Mouse (Mus musculus): ENCODE measurements around the gene Stum. TPM values are rescaled to one million over a fixed set of nuclear protein-coding genes. Genes with fewer than 3 reads are reported as not detected.
"Not testable (repeated sequence)": the region's sequence is repeated elsewhere in the genome, so short reads cannot be mapped to it uniquely, and the experiment has no call there.

Stum gene
- polyA plus RNA-seq, 1 experiment from 2014 or later, result 4.3 TPM

DNA sequence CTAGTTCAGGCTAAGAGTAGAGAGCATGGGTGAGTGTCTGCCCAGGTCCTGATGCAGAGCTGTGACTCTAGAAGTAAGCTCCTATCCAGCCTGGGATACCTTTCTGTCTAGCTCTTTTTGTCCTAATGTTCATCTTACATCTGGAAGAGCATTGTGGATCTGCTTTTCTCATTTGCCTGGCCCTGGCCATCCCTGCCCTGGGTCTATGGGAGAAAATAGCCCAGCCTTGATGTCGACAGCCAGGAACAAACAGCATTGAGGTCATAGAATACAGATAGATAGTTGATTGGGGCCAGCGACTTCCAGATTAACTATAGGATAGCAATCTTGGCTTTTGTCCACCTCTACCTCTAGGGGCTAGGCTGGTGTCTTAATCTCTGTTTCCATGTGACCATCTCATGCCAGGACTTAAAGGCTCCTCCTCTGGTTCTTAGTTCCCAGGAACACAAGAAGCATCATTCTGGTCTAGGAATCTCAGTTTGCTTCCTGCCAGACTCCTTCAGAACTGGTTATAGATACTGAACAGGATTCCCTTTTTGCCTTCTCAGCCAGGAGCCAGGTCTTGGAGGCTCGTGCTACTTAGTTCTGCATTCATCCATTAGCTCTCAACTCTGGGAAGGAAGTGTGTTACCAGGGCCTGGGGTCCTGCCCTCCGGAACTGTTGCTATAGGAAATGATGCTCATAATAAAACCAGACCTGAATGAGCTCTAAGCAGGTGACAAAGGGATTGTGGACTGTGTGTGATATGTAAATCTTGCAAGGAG is 82.4 kb downstream of the Stum start:
- ATAC-seq (ENCODE audit: low FRiP score), result no peak
- H3K36me3 ChIP-seq, result no peaks in the 10 kb centered on the region
- no peaks in the 10 kb centered on the region for H3K9me3 ChIP-seq
- peaks cover 3% of the 10 kb centered on the region; the same call in 1 of the 2 replicates for H3K4me1 ChIP-seq (replicated peaks)
- no peak overlapping the region for H3K9ac ChIP-seq
- no peak overlapping the region for H3K4me3 ChIP-seq
- WGBS, result 86% methylated on average over 4 of the region's 4 CpGs
- H3K4me2 ChIP-seq, result no peak overlapping the region
- no peak overlapping the region for H3K27ac ChIP-seq
- H3K27me3 ChIP-seq, result no peaks in the 10 kb centered on the region

DNA sequence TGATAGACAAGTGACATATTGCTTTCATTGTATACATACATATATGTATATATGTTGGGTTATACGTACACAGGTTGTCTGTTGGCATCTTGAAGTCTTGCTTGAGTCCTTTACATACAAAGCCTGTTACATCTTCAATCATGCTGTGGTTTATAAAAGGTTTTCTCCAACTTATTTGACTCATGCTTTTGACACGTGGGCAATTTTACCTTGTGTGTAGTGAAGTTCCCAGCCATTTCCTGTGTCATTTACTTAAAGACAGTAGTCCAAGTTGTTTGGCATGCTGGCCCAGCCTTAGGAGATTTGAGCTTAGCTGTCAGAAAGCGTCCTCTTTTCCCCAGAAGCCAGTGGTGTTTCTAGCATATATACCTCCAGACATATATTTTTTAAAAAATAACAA is 84.9 kb downstream of the Stum start:
- H3K4me1 ChIP-seq (replicated peaks), result no peaks in the 10 kb centered on the region; the same call in 1 of the 2 replicates
- H3K9me3 ChIP-seq, result no peaks in the 10 kb centered on the region
- H3K9ac ChIP-seq, result no peak overlapping the region
- ATAC-seq (ENCODE audit: low FRiP score), result no peak
- H3K27ac ChIP-seq, result no peak overlapping the region
- H3K36me3 ChIP-seq, result no peaks in the 10 kb centered on the region
- H3K27me3 ChIP-seq, result no peaks in the 10 kb centered on the region
- 78% methylated on average over 3 of the region's 3 CpGs for WGBS
- no peak overlapping the region for H3K4me3 ChIP-seq
- H3K4me2 ChIP-seq, result no peak overlapping the region

DNA sequence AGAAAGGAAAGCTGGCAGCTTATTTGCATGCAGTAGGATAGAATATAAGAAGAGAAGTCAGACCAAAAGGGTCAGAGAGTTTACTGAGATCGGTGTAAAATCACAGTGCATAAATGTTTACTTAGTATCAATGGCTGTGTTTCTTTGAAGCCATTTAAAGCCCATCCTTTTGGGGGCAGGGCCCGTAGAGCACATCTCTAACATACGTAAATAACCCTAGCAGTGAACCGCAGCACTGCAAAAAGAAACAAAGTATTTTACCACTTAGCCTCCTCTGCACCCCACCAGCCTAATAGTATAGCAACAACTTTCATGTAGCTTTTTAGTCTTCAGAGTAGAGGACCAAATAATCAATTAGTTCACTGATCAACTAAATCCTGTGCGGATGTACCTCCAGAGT is 85.6 kb downstream of the Stum start:
- Histone ChIP-seq H3K36me3 (no peaks in the 10 kb centered on the region), H3K9ac (no peak overlapping the region), H3K27ac (no peak overlapping the region), H3K4me1 (replicated peaks) (no peaks in the 10 kb centered on the region), H3K4me3 (no peak overlapping the region), H3K27me3 (no peaks in the 10 kb centered on the region), H3K4me2 (no peak overlapping the region), H3K9me3 (no peaks in the 10 kb centered on the region)
- 72% methylated on average over 5 of the region's 5 CpGs for WGBS
- ATAC-seq (ENCODE audit: low FRiP score), result no peak

DNA sequence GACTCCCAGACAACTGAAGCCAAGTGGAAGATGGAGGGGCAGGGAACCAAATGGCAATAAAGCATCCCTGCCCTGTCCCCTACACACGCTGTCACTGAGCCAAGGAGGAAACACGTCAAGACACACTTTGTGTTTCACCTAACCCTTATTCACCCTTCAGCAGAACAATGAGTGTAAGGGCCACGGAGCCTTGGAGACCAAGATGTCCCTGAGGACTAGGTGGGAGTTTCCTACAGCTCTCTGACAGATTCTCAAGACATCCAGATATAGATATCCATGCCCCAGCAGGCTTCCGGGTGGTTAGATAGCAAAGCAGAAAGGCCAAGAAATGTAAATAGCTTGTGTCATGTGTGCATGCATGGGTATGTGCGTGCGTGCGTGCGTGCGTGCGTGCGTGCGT is 89.4 kb downstream of the Stum start:
- Histone ChIP-seq H3K9ac (no peak overlapping the region), H3K36me3 (no peaks in the 10 kb centered on the region), H3K27ac (no peak overlapping the region), H3K4me2 (no peak overlapping the region), H3K4me1 (replicated peaks) (no peaks in the 10 kb centered on the region; the same call in 1 of the 2 replicates), H3K4me3 (no peak overlapping the region), H3K9me3 (no peaks in the 10 kb centered on the region), H3K27me3 (no peaks in the 10 kb centered on the region)
- WGBS, result 89% methylated on average over 12 of the region's 12 CpGs
- no peak; the same call in 1 of the 2 replicates for ATAC-seq (ENCODE audit: low FRiP score)

DNA sequence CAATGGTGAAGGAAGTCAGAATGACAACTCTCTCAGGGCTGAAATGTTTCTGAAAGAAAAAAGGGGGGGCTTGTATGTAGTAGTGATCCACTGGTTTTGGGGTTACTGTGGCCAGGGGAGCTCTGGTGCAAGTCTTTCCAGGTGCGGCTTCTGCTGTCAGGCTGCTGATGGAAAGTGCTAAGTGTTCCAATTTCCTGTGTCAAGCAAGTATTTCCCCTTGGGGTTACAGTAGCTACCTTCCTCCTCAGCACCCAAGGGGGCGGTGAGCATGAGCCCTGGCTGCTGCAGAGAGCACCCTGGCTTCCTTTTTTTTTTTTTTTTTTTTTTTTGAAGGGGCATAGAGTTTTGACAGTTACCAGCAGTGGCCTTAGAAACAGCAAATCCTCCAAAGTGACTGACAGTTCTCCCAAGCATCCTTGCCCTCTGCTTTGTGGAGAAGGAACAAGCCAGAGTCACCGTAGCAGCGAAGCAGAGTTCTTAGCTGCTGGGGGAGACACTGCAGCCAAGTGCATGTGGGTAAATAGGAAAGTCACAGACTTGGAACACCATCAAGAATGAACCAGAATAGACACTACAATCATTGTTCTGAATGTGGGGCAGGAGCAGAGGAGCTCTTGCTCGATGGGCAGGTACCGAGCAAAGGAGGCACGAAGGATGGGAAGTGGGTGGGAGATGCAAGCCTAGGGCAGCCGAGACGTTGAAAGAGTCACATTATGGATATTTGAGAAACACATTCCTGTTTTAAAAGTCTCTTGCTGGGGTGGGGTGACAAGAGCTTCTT is 90.1 kb downstream of the Stum start:
- H3K4me3 ChIP-seq, result no peak overlapping the region
- 78% methylated on average over 9 of the region's 9 CpGs for WGBS

DNA sequence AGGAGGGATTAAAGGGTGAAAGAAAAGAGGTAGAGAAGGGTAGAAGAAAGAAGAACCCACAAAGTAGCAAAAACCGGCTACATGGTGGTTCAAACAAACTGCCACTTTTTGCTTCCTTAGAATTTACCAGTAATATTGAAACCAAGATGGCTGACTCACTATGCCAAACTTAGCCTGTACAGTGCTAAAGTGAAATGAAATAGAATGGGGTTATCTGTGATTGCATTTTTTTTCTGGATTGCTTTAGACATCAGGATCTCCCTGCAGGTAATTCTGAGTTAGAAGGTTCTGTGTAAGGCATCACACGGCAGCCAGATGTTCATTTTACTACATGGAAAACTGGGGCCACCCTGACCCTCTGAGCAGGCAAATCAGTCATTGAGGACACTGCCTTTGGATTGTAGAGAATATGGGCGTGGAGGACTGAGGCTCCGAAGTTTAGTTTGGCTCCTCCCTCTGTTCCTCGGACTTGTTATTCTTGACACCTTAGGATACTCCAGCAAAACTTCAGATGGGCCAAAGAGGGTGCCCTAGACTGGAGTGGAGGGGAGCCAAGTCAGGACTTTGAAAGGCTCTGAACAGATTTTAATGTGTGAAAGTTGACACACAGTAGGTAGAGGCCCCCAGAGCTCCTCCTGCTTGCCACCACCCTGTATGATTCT is 91.0 kb downstream of the Stum start:
- H3K4me1 ChIP-seq (replicated peaks), result peaks cover 8% of the 10 kb centered on the region
- H3K4me2 ChIP-seq, result no peak overlapping the region
- ATAC-seq (ENCODE audit: low FRiP score), result no peak
- H3K9me3 ChIP-seq, result no peaks in the 10 kb centered on the region
- H3K4me3 ChIP-seq, result no peak overlapping the region
- no peak overlapping the region for H3K9ac ChIP-seq
- no peak overlapping the region for H3K27ac ChIP-seq
- H3K27me3 ChIP-seq, result no peaks in the 10 kb centered on the region
- 89% methylated on average over 5 of the region's 5 CpGs for WGBS
- no peaks in the 10 kb centered on the region for H3K36me3 ChIP-seq

More for the DNA sequence above, 90.1 kb downstream of the Stum start:
- Histone ChIP-seq H3K27me3 (no peaks in the 10 kb centered on the region), H3K4me1 (replicated peaks) (peaks cover 5% of the 10 kb centered on the region), H3K27ac (no peak overlapping the region), H3K36me3 (no peaks in the 10 kb centered on the region), H3K4me2 (no peak overlapping the region), H3K9ac (no peak overlapping the region), H3K9me3 (no peaks in the 10 kb centered on the region)
- no peak for ATAC-seq (ENCODE audit: low FRiP score)

DNA sequence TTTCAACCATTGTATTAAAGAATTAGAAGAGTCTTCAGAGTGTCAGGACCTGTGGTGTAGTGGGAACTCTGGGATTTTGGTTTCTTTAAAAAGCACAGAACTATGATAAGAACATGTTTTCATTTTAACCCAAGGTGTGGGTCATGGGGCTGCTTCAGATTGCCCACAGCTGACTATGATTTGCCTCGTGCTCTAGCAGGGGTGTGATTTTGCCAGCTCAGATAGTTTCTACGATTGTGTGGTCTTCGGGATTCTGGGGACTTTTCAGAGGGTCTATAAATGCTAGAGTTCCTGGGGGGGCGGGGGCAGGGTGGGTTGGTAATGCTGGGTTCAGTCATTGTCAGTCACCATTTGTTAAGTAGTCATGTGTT is 91.7 kb downstream of the Stum start:
- Histone ChIP-seq H3K9me3 (no peaks in the 10 kb centered on the region), H3K27me3 (no peaks in the 10 kb centered on the region), H3K27ac (no peak overlapping the region), H3K4me1 (replicated peaks) (peaks cover 14% of the 10 kb centered on the region), H3K4me2 (no peak overlapping the region), H3K36me3 (no peaks in the 10 kb centered on the region), H3K4me3 (no peak overlapping the region), H3K9ac (no peak overlapping the region)
- ATAC-seq (ENCODE audit: low FRiP score), result no peak
- 94% methylated on average over 4 of the region's 4 CpGs for WGBS

DNA sequence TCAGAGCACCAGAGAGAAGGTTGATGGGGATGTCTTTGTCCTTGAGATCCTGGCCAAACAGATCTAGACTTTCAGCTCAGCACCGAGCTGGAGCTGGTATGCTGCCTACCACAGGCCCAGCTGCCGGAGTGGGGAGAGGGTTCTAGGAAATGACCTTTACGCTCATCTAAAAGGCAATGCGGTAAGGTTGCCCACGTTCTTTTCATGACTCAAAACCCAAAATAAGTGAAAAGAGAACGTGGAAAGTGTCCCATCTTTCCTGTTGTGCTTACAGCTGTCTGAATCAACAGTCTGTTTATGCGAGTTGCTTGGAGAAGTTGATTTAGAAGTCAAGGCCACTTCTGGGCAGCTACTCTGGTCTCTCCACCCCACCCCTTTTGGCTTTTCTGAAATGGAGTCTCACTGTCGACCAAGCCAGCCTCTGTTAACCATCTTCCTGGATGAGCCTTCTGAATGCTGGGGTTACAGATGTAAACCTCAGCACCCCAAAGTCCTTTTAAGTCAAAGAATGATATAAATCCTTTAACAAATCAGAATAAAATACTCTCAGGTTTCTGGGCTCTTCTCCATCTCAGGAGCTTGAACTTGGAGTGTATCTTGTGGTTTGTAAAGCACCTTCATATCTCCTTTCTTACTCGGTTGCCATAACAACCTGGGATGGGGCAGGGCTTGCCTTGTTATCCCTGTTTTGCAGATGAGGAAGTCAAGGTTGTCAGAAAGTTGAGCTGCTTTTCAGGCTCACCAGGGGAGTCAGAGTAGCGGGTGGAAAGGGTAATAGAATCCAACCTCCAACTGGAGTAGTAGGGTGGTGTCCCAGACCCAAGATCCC is 92.3 kb downstream of the Stum start:
- Histone ChIP-seq H3K4me1 (replicated peaks) (peaks cover 17% of the 10 kb centered on the region), H3K4me3 (no peak overlapping the region), H3K9ac (no peak overlapping the region), H3K27ac (no peak overlapping the region), H3K4me2 (no peak overlapping the region), H3K9me3 (no peaks in the 10 kb centered on the region), H3K36me3 (no peaks in the 10 kb centered on the region), H3K27me3 (no peaks in the 10 kb centered on the region)
- no peak for ATAC-seq (ENCODE audit: low FRiP score)
- 83% methylated on average over 10 of the region's 10 CpGs for WGBS

DNA sequence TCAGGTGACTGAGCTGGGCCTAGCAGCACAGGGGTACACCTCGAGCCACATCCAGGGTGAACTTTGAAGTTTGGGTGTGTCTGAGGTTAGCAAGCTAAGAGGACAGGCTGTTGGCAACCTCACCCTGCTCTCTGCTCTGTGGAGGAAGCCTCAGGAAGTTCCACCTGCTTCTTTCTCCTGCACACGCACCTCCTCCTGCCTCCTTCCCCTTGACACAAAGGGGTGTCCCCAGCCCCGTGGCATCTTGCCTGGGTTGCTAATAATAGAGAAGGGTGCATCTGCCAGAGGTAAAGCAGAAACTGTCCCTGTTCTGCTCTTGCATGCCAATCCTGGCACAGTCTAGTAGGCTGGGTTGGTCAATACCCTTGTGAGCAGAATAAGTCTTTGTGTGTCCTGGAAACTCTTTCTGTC is 93.0 kb downstream of the Stum start:
- no peaks in the 10 kb centered on the region for H3K9me3 ChIP-seq
- H3K36me3 ChIP-seq, result no peaks in the 10 kb centered on the region
- 83% methylated on average over 3 of the region's 3 CpGs for WGBS
- H3K4me3 ChIP-seq, result no peak overlapping the region
- H3K27me3 ChIP-seq, result no peaks in the 10 kb centered on the region
- H3K9ac ChIP-seq, result no peak overlapping the region
- no peak overlapping the region for H3K4me2 ChIP-seq
- no peak for ATAC-seq (ENCODE audit: low FRiP score)
- H3K4me1 ChIP-seq (replicated peaks), result peaks cover 17% of the 10 kb centered on the region
- no peak overlapping the region for H3K27ac ChIP-seq

DNA sequence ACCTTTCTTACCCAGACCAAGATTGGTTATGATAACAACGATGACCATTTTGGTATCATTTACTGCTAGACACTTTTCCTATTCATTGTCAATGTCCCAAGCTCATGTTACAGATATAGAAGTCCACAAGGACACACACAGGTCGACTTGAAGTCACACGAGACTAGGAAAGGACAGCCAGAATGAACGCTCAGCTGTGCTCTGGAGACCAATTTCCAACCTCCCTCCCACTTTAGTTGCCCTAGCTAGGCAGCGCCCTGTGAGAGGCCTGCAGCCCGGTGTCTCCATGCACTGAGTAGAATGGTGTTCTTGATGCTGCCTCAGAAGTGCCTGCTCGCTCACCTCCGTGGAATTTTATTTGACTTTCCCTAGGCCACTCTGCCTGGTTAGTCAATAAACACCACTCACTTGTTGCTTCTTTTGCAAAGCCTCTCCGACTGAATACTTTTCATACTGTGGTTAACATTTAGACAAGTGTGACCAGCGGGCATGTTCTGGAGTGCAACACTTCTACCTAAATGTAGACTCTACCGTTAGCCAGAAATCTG is 94.0 kb downstream of the Stum start:
- H3K4me1 ChIP-seq (replicated peaks), result peaks cover 17% of the 10 kb centered on the region
- not testable (repeated sequence) for H3K27me3 ChIP-seq; ATAC-seq (ENCODE audit: low FRiP score); H3K4me2 ChIP-seq; H3K9me3 ChIP-seq; H3K4me3 ChIP-seq; H3K27ac ChIP-seq; H3K9ac ChIP-seq; H3K36me3 ChIP-seq
- WGBS, result 89% methylated on average over 11 of the region's 11 CpGs

DNA sequence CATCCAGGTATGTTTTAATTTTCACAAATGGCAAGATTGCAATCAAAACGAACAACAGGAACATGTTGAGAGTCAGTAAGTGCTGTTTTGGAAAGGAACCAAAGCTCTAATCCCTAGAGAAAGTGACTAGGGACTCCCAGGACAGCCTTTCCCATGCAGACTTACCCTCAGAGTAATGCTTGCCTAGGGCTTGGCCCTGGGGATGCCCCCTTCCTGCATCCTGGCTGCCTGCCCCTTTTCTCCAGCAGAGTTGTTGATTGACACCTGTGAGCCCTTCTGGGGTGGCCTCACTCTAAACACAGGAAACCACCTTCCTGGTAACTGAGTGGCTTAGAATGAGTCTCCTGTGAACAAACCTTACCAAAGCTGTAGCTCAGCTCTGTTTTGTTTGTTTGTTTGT is 94.8 kb downstream of the Stum start:
- H3K4me1 ChIP-seq (replicated peaks), result peaks cover 17% of the 10 kb centered on the region
- H3K9me3 ChIP-seq, result no peaks in the 10 kb centered on the region
- H3K27ac ChIP-seq, result peak overlapping the region; percentile 1; the same call in 1 of the 2 replicates
- H3K4me2 ChIP-seq, result no peak overlapping the region
- no peaks in the 10 kb centered on the region for H3K27me3 ChIP-seq
- 67% methylated on average over 1 of the region's 1 CpGs for WGBS
- H3K36me3 ChIP-seq, result no peaks in the 10 kb centered on the region
- no peak overlapping the region for H3K4me3 ChIP-seq
- no peak for ATAC-seq (ENCODE audit: low FRiP score)
- H3K9ac ChIP-seq, result no peak overlapping the region
